Mouse (Mus musculus) hindbrain, embryonic 13.5 days (tissue): ENCODE data around the gene Zfp108. TPM values are rescaled to one million over a fixed set of nuclear protein-coding genes. Genes with fewer than 3 reads are reported as not detected.

ENCODE experiments used
- ATAC-seq: fragments of 200-750 bp; cut with Nextera tagmentation; 2 replicates; pipeline ENCODE4 v1.8.0; 2017; ENCODE audit warnings: moderate TSS enrichment; ENCODE audit not compliant: low FRiP score
- H3K27ac ChIP-seq: fragments of 300-500 bp; sonication (generic); 2 replicates; pipeline ENCODE4 v1.5.1; 2015; ENCODE audit warnings: inconsistent platforms, mild to moderate bottlenecking, moderate library complexity
- H3K27me3 ChIP-seq: fragments of 300-500 bp; sonication (generic); 2 replicates; pipeline ENCODE4 v1.6.1; 2015; ENCODE audit warnings: mild to moderate bottlenecking, inconsistent platforms
- H3K36me3 ChIP-seq: fragments of 300-500 bp; sonication (generic); 2 replicates; pipeline ENCODE4 v1.6.1; 2015; ENCODE audit warnings: mild to moderate bottlenecking, inconsistent platforms
- H3K4me1 ChIP-seq: fragments of 300-500 bp; sonication (generic); replicated peaks from 2 replicates; pipeline ENCODE4 v1.6.1; 2015; ENCODE audit warnings: inconsistent platforms
- H3K4me2 ChIP-seq: fragments of 300-500 bp; sonication (generic); 2 replicates; pipeline ENCODE4 v1.6.1; 2015; ENCODE audit warnings: inconsistent platforms, mild to moderate bottlenecking, moderate library complexity
- H3K4me3 ChIP-seq: fragments of 300-500 bp; sonication (generic); 2 replicates; pipeline ENCODE4 v1.5.1; 2015; ENCODE audit warnings: mild to moderate bottlenecking, inconsistent platforms
- H3K9ac ChIP-seq: fragments of 300-500 bp; sonication (generic); 2 replicates; pipeline ENCODE4 v1.6.1; 2015; ENCODE audit warnings: mild to moderate bottlenecking, inconsistent platforms
- H3K9me3 ChIP-seq: fragments of 300-500 bp; sonication (generic); 2 replicates; pipeline ENCODE4 v1.6.1; 2016; ENCODE audit warnings: inconsistent platforms
- WGBS: fragments of 180-500 bp; shearing (Covaris S2); methylation state at CpG from one replicate; pipeline ENCODE4 v1.1.7; 2015; 5-methylcytosine and 5-hydroxymethylcytosine counted together
- polyA plus RNA-seq: library from polyadenylated mRNA; unstranded; fragments of >200 nt; fragmentation: Nextera tagmentation; extraction: Ambion mirVana; gene quantifications from 2 replicates; pipeline ENCODE4 v1.2.1, GENCODE M21; 2015

The Zfp108 gene
- polyA plus RNA-seq, 1 experiment from 2014 or later: 4.3 TPM

GRCm38 (mm10) chr7:24288512-24288911 is 33.9 kb downstream of the Zfp108 start:
- ATAC-seq: no peak
- H3K27ac ChIP-seq: no peak overlapping the region
- H3K9ac ChIP-seq: no peak overlapping the region
- H3K4me1 ChIP-seq: no peaks in the 10 kb centered on the region
- no peak overlapping the region for H3K4me2 ChIP-seq
- 91% methylated on average over 6 of the region's 6 CpGs for WGBS
- peaks cover 70% of the 10 kb centered on the region for H3K36me3 ChIP-seq
- H3K9me3 ChIP-seq: no peaks in the 10 kb centered on the region
- no peaks in the 10 kb centered on the region for H3K27me3 ChIP-seq
- H3K4me3 ChIP-seq: no peak overlapping the region

GRCm38 (mm10) chr7:24290106-24290693 is 35.6 kb downstream of the Zfp108 start:
- Histone ChIP-seq H3K4me1 (no peaks in the 10 kb centered on the region), H3K27ac (no peak overlapping the region), H3K9ac (no peak overlapping the region), H3K36me3 (peaks cover 86% of the 10 kb centered on the region), H3K9me3 (no peaks in the 10 kb centered on the region), H3K27me3 (no peaks in the 10 kb centered on the region), H3K4me2 (no peak overlapping the region), H3K4me3 (no peak overlapping the region)
- WGBS: 97% methylated on average over 4 of the region's 4 CpGs
- no peak for ATAC-seq

GRCm38 (mm10) chr7:24291387-24292090 is 36.9 kb downstream of the Zfp108 start:
- Histone ChIP-seq H3K4me2 (no peak overlapping the region), H3K27ac (no peak overlapping the region), H3K4me1 (no peaks in the 10 kb centered on the region), H3K36me3 (peaks cover 98% of the 10 kb centered on the region), H3K27me3 (no peaks in the 10 kb centered on the region), H3K9me3 (no peaks in the 10 kb centered on the region), H3K9ac (no peak overlapping the region), H3K4me3 (no peak overlapping the region)
- WGBS: 90% methylated on average over 27 of the region's 27 CpGs
- no peak for ATAC-seq

- no peak for ATAC-seq
- no peak overlapping the region for H3K9ac ChIP-seq
- 92% methylated on average over 12 of the region's 12 CpGs for WGBS
- H3K36me3 ChIP-seq: peaks cover 90% of the 10 kb centered on the region
- H3K4me2 ChIP-seq: no peak overlapping the region
- no peaks in the 10 kb centered on the region for H3K27me3 ChIP-seq
- no peaks in the 10 kb centered on the region for H3K9me3 ChIP-seq
- H3K4me3 ChIP-seq: no peak overlapping the region
- no peak overlapping the region for H3K27ac ChIP-seq
- peaks cover 10% of the 10 kb centered on the region for H3K4me1 ChIP-seq
Observed at GRCm38 (mm10) chr7:24293061-24293851, 38.7 kb downstream of the Zfp108 start.

GRCm38 (mm10) chr7:24294763-24295162 is 40.2 kb downstream of the Zfp108 start:
- peaks cover 14% of the 10 kb centered on the region for H3K4me1 ChIP-seq
- 97% methylated on average over 4 of the region's 4 CpGs for WGBS
- no peak overlapping the region for H3K9ac ChIP-seq
- H3K4me3 ChIP-seq: no peak overlapping the region
- no peak for ATAC-seq
- H3K9me3 ChIP-seq: no peaks in the 10 kb centered on the region
- H3K27ac ChIP-seq: no peak overlapping the region
- H3K27me3 ChIP-seq: no peaks in the 10 kb centered on the region
- peaks cover 77% of the 10 kb centered on the region for H3K36me3 ChIP-seq
- H3K4me2 ChIP-seq: no peak overlapping the region

GRCm38 (mm10) chr7:24295376-24295775 is 40.8 kb downstream of the Zfp108 start:
- Histone ChIP-seq H3K9me3 (no peaks in the 10 kb centered on the region), H3K9ac (no peak overlapping the region), H3K4me2 (no peak overlapping the region), H3K4me1 (peaks cover 21% of the 10 kb centered on the region), H3K27ac (no peak overlapping the region), H3K4me3 (no peak overlapping the region), H3K27me3 (no peaks in the 10 kb centered on the region), H3K36me3 (peaks cover 71% of the 10 kb centered on the region)
- no peak for ATAC-seq
- 96% methylated on average over 7 of the region's 7 CpGs for WGBS

- H3K36me3 ChIP-seq: peaks cover 61% of the 10 kb centered on the region
Observed at GRCm38 (mm10) chr7:24296386-24296785, 41.8 kb downstream of the Zfp108 start.

GRCm38 (mm10) chr7:24297361-24298095 is 42.9 kb downstream of the Zfp108 start:
- no peak for ATAC-seq
- Histone ChIP-seq H3K36me3 (peaks cover 61% of the 10 kb centered on the region), H3K4me2 (peak overlapping the region; percentile 83), H3K9ac (peak overlapping the region; percentile 87; the same call in 1 of the 2 replicates), H3K4me1 (peaks cover 27% of the 10 kb centered on the region), H3K4me3 (peak overlapping the region; percentile 71), H3K27ac (no peak overlapping the region), H3K27me3 (no peaks in the 10 kb centered on the region), H3K9me3 (no peaks in the 10 kb centered on the region)
- WGBS: 92% methylated on average over 15 of the region's 15 CpGs

More at GRCm38 (mm10) chr7:24296386-24296785, 41.8 kb downstream of the Zfp108 start:
- 95% methylated on average over 7 of the region's 7 CpGs for WGBS
- H3K9me3 ChIP-seq: no peaks in the 10 kb centered on the region
- ATAC-seq: no peak
- H3K9ac ChIP-seq: no peak overlapping the region
- H3K4me3 ChIP-seq: no peak overlapping the region
- H3K27me3 ChIP-seq: no peaks in the 10 kb centered on the region
- H3K27ac ChIP-seq: no peak overlapping the region
- H3K4me1 ChIP-seq: peaks cover 27% of the 10 kb centered on the region
- H3K4me2 ChIP-seq: no peak overlapping the region

GRCm38 (mm10) chr7:24298635-24298972 is 44.0 kb downstream of the Zfp108 start:
- ATAC-seq: no peak; the same call in 1 of the 2 replicates
- peak overlapping the region; percentile 71 for H3K4me3 ChIP-seq
- peak overlapping the region; percentile 83 for H3K4me2 ChIP-seq
- no peaks in the 10 kb centered on the region for H3K27me3 ChIP-seq
- H3K4me1 ChIP-seq: peaks cover 27% of the 10 kb centered on the region
- WGBS: under 1% methylated on average over 12 of the region's 12 CpGs
- H3K9me3 ChIP-seq: no peaks in the 10 kb centered on the region
- H3K27ac ChIP-seq: peak overlapping the region; percentile 93
- peaks cover 61% of the 10 kb centered on the region for H3K36me3 ChIP-seq
- H3K9ac ChIP-seq: peak overlapping the region; percentile 87

- under 1% methylated on average over 46 of the region's 47 CpGs for WGBS
- no peaks in the 10 kb centered on the region for H3K9me3 ChIP-seq
- H3K4me3 ChIP-seq: peak overlapping the region; percentile 71
- peak overlapping the region; percentile 83 for H3K4me2 ChIP-seq
- peak; percentile 92 for ATAC-seq
- H3K27ac ChIP-seq: peak overlapping the region; percentile 93
- peak overlapping the region; percentile 87 for H3K9ac ChIP-seq
- no peaks in the 10 kb centered on the region for H3K27me3 ChIP-seq
- H3K4me1 ChIP-seq: peaks cover 27% of the 10 kb centered on the region
- H3K36me3 ChIP-seq: peaks cover 59% of the 10 kb centered on the region
Observed at GRCm38 (mm10) chr7:24298973-24299708, 44.5 kb downstream of the Zfp108 start.

- peak overlapping the region; percentile 93 for H3K27ac ChIP-seq
- peak overlapping the region; percentile 71 for H3K4me3 ChIP-seq
- peak; percentile 63 for ATAC-seq
- no peaks in the 10 kb centered on the region for H3K9me3 ChIP-seq
- WGBS: 1% methylated on average over 18 of the region's 18 CpGs
- H3K27me3 ChIP-seq: no peaks in the 10 kb centered on the region
- H3K36me3 ChIP-seq: peaks cover 58% of the 10 kb centered on the region
- H3K4me2 ChIP-seq: peak overlapping the region; percentile 83
- H3K4me1 ChIP-seq: peaks cover 27% of the 10 kb centered on the region
- H3K9ac ChIP-seq: peak overlapping the region; percentile 87
Observed at GRCm38 (mm10) chr7:24299823-24300481, 45.4 kb downstream of the Zfp108 start.
